Mouse (Mus musculus) liver, embryonic 12.5 days (tissue): ENCODE results near the gene C5ar1. TPM values are rescaled to one million over a fixed set of nuclear protein-coding genes. Genes with fewer than 3 reads are reported as not detected.

ENCODE experiments used
- ATAC-seq: fragments of 200-750 bp; cut with Nextera tagmentation; 2 replicates; pipeline ENCODE4 v1.8.0; 2017; ENCODE audit warnings: moderate number of reproducible peaks, mild to moderate bottlenecking, moderate library complexity
- H3K27ac ChIP-seq: fragments of 300-500 bp; sonication (generic); 2 replicates; pipeline ENCODE4 v1.5.1; 2016; ENCODE audit warnings: mild to moderate bottlenecking
- H3K27me3 ChIP-seq: fragments of 300-500 bp; sonication (generic); replicated peaks from 2 replicates; pipeline ENCODE4 v1.6.1; 2016; ENCODE audit warnings: mild to moderate bottlenecking, moderate library complexity
- H3K36me3 ChIP-seq: fragments of 300-500 bp; sonication (generic); 2 replicates; pipeline ENCODE4 v1.6.1; 2016; ENCODE audit warnings: mild to moderate bottlenecking, moderate library complexity
- H3K4me1 ChIP-seq: fragments of 300-500 bp; sonication (generic); 2 replicates; pipeline ENCODE4 v1.6.1; 2016
- H3K4me2 ChIP-seq: fragments of 300-500 bp; sonication (generic); 2 replicates; pipeline ENCODE4 v1.6.1; 2016; ENCODE audit warnings: mild to moderate bottlenecking, moderate library complexity
- H3K4me3 ChIP-seq: fragments of 300-500 bp; sonication (generic); 2 replicates; pipeline ENCODE4 v1.5.1; 2016; ENCODE audit warnings: mild to moderate bottlenecking, moderate library complexity
- H3K9ac ChIP-seq: fragments of 300-500 bp; sonication (generic); 2 replicates; pipeline ENCODE4 v1.6.1; 2016; ENCODE audit warnings: mild to moderate bottlenecking, moderate library complexity
- H3K9me3 ChIP-seq: fragments of 300-500 bp; sonication (generic); replicated peaks from 2 replicates; pipeline ENCODE4 v1.6.1; 2016; ENCODE audit warnings: mild to moderate bottlenecking, moderate library complexity
- WGBS: fragments of 180-500 bp; shearing (Covaris S2); methylation state at CpG from one replicate; pipeline ENCODE4 v1.1.7; 2016; ENCODE audit not compliant: insufficient replicate concordance; 5-methylcytosine and 5-hydroxymethylcytosine counted together
- polyA plus RNA-seq: library from polyadenylated mRNA; unstranded; fragments of >200 nt; fragmentation: Nextera tagmentation; extraction: Ambion mirVana; gene quantifications from 2 replicates; pipeline ENCODE4 v1.2.1, GENCODE M21; 2016

C5ar1 gene
- polyA plus RNA-seq, 1 experiment from 2014 or later, result 2.1 TPM

GRCm38 (mm10) chr7:16245958-16246357 is 13.4 kb downstream of the C5ar1 start:
- Histone ChIP-seq H3K4me1 (peaks cover 50% of the 10 kb centered on the region), H3K4me2 (no peak overlapping the region), H3K36me3 (no peaks in the 10 kb centered on the region), H3K4me3 (no peak overlapping the region), H3K27me3 (no peaks in the 10 kb centered on the region; the same call in 1 of the 2 replicates), H3K9me3 (no peaks in the 10 kb centered on the region), H3K9ac (no peak overlapping the region), H3K27ac (no peak overlapping the region)
- WGBS, result 29% methylated on average over 1 of the region's 4 CpGs
- no peak for ATAC-seq

GRCm38 (mm10) chr7:16244067-16244466 is 15.3 kb downstream of the C5ar1 start, which contains the start of gene C5ar2:
TSS of gene C5ar2 (minus strand) at chr7:16244154.
- no peaks in the 10 kb centered on the region; the same call in 1 of the 2 replicates for H3K27me3 ChIP-seq
- WGBS, result 46% methylated on average over 5 of the region's 5 CpGs
- no peaks in the 10 kb centered on the region for H3K36me3 ChIP-seq
- H3K4me1 ChIP-seq, result peaks cover 64% of the 10 kb centered on the region
- H3K9ac ChIP-seq, result no peak within 1 kb of the TSS
- H3K4me2 ChIP-seq, result no peak within 1 kb of the TSS
- ATAC-seq, result no peak
- no peaks in the 10 kb centered on the region for H3K9me3 ChIP-seq
- no peak within 1 kb of the TSS for H3K4me3 ChIP-seq
- peak within 1 kb of the TSS; percentile 60 for H3K27ac ChIP-seq

- Histone ChIP-seq H3K4me2 (peak overlapping the region; percentile 66), H3K9ac (peak overlapping the region; percentile 53), H3K9me3 (no peaks in the 10 kb centered on the region), H3K4me1 (peaks cover 61% of the 10 kb centered on the region), H3K27ac (peak overlapping the region; percentile 85), H3K36me3 (peaks cover 10% of the 10 kb centered on the region), H3K27me3 (no peaks in the 10 kb centered on the region), H3K4me3 (peak overlapping the region; percentile 14; the same call in 1 of the 2 replicates)
- no peak for ATAC-seq
- 37% methylated on average over 6 of the region's 6 CpGs for WGBS
Observed at GRCm38 (mm10) chr7:16242198-16242597, 17.1 kb downstream of the C5ar1 start.

GRCm38 (mm10) chr7:16241787-16242186 is 17.6 kb downstream of the C5ar1 start:
- Histone ChIP-seq H3K27me3 (no peaks in the 10 kb centered on the region), H3K9me3 (no peaks in the 10 kb centered on the region), H3K4me2 (peak overlapping the region; percentile 66), H3K9ac (peak overlapping the region; percentile 53), H3K36me3 (peaks cover 14% of the 10 kb centered on the region), H3K4me3 (peak overlapping the region; percentile 14), H3K4me1 (peaks cover 61% of the 10 kb centered on the region), H3K27ac (peak overlapping the region; percentile 85)
- no peak for ATAC-seq
- WGBS, result 26% methylated on average over 11 of the region's 11 CpGs

- peak; percentile 17; the same call in 1 of the 2 replicates for ATAC-seq
- no peaks in the 10 kb centered on the region for H3K27me3 ChIP-seq
- H3K9me3 ChIP-seq, result no peaks in the 10 kb centered on the region
- peaks cover 20% of the 10 kb centered on the region for H3K36me3 ChIP-seq
- H3K4me3 ChIP-seq, result no peak overlapping the region
- WGBS, result 38% methylated on average over 1 of the region's 1 CpGs
- peak overlapping the region; percentile 67; the same call in 1 of the 2 replicates for H3K9ac ChIP-seq
- peaks cover 57% of the 10 kb centered on the region for H3K4me1 ChIP-seq
- H3K4me2 ChIP-seq, result peak overlapping the region; percentile 66
- H3K27ac ChIP-seq, result peak overlapping the region; percentile 85
Observed at GRCm38 (mm10) chr7:16240978-16241303, 18.4 kb downstream of the C5ar1 start.

- peak; percentile 90 for ATAC-seq
- no peaks in the 10 kb centered on the region for H3K9me3 ChIP-seq
- peaks cover 53% of the 10 kb centered on the region for H3K4me1 ChIP-seq
- no peaks in the 10 kb centered on the region for H3K27me3 ChIP-seq
- peak overlapping the region; percentile 46 for H3K4me3 ChIP-seq
- peaks cover 20% of the 10 kb centered on the region for H3K36me3 ChIP-seq
- 39% methylated on average over 7 of the region's 7 CpGs for WGBS
- H3K27ac ChIP-seq, result peak overlapping the region; percentile 85
- peak overlapping the region; percentile 67 for H3K9ac ChIP-seq
- peak overlapping the region; percentile 66 for H3K4me2 ChIP-seq
Observed at GRCm38 (mm10) chr7:16240281-16240977, 18.9 kb downstream of the C5ar1 start.

GRCm38 (mm10) chr7:16239554-16239997 is 19.8 kb downstream of the C5ar1 start:
- WGBS, result 38% methylated on average over 9 of the region's 9 CpGs

GRCm38 (mm10) chr7:16229869-16230268 is 29.5 kb downstream of the C5ar1 start:
- Histone ChIP-seq H3K36me3 (no peaks in the 10 kb centered on the region), H3K9me3 (peaks cover 13% of the 10 kb centered on the region), H3K4me1 (peaks cover 17% of the 10 kb centered on the region), H3K4me2 (no peak overlapping the region), H3K27ac (0 out of 2 replicates have a peak overlapping the region, but pooled peaks have one; percentile 38), H3K4me3 (no peak overlapping the region), H3K27me3 (peaks cover 10% of the 10 kb centered on the region), H3K9ac (no peak overlapping the region)
- 33% methylated on average over 5 of the region's 5 CpGs for WGBS
- peak; percentile 42; the same call in 1 of the 2 replicates for ATAC-seq

More at GRCm38 (mm10) chr7:16239554-16239997, 19.8 kb downstream of the C5ar1 start:
- H3K4me2 ChIP-seq, result peak overlapping the region; percentile 66
- no peaks in the 10 kb centered on the region for H3K9me3 ChIP-seq
- peaks cover 53% of the 10 kb centered on the region for H3K4me1 ChIP-seq
- 0 out of 2 replicates have a peak, but pooled peaks have one; percentile 11 for ATAC-seq
- H3K4me3 ChIP-seq, result peak overlapping the region; percentile 46
- peak overlapping the region; percentile 67 for H3K9ac ChIP-seq
- H3K36me3 ChIP-seq, result peaks cover 20% of the 10 kb centered on the region
- H3K27ac ChIP-seq, result peak overlapping the region; percentile 85
- no peaks in the 10 kb centered on the region for H3K27me3 ChIP-seq

GRCm38 (mm10) chr7:16221582-16222272 is 37.6 kb downstream of the C5ar1 start, which contains the start of gene Dhx34:
TSS of gene Dhx34 (minus strand) at chr7:16222037.
- peak within 1 kb of the TSS; percentile 84 for H3K9ac ChIP-seq
- peak within 1 kb of the TSS; percentile 79 for H3K4me3 ChIP-seq
- H3K4me2 ChIP-seq, result peak within 1 kb of the TSS; percentile 82
- H3K4me1 ChIP-seq, result peaks cover 21% of the 10 kb centered on the region
- H3K27me3 ChIP-seq, result peaks cover 12% of the 10 kb centered on the region
- ATAC-seq, result peak; percentile 97
- WGBS, result 1% methylated on average over 34 of the region's 34 CpGs
- H3K9me3 ChIP-seq, result no peaks in the 10 kb centered on the region
- peak within 1 kb of the TSS; percentile 81 for H3K27ac ChIP-seq
- H3K36me3 ChIP-seq, result peaks cover 22% of the 10 kb centered on the region

- 85% methylated on average over 9 of the region's 9 CpGs for WGBS
- Histone ChIP-seq H3K27me3 (no peaks in the 10 kb centered on the region), H3K4me1 (no peaks in the 10 kb centered on the region; the same call in 1 of the 2 replicates), H3K36me3 (peaks cover 94% of the 10 kb centered on the region), H3K4me3 (no peak overlapping the region), H3K9ac (no peak overlapping the region), H3K27ac (no peak overlapping the region), H3K9me3 (no peaks in the 10 kb centered on the region), H3K4me2 (no peak overlapping the region)
- no peak for ATAC-seq
Observed at GRCm38 (mm10) chr7:16213986-16214385, 45.4 kb downstream of the C5ar1 start.

GRCm38 (mm10) chr7:16213196-16213595 is 46.1 kb downstream of the C5ar1 start:
- Histone ChIP-seq H3K27me3 (no peaks in the 10 kb centered on the region), H3K4me2 (no peak overlapping the region), H3K9ac (no peak overlapping the region), H3K4me3 (no peak overlapping the region), H3K9me3 (no peaks in the 10 kb centered on the region), H3K4me1 (no peaks in the 10 kb centered on the region; the same call in 1 of the 2 replicates), H3K36me3 (peaks cover 89% of the 10 kb centered on the region), H3K27ac (no peak overlapping the region)
- ATAC-seq, result peak; percentile 46; the same call in 1 of the 2 replicates
- WGBS, result 78% methylated on average over 6 of the region's 6 CpGs
